Mouse (Mus musculus): ENCODE data around the gene Pak6. TPM values are rescaled to one million over a fixed set of nuclear protein-coding genes. Genes with fewer than 3 reads are reported as not detected.

Pak6 gene
- polyA plus RNA-seq, 1 experiment: not detected

DNA sequence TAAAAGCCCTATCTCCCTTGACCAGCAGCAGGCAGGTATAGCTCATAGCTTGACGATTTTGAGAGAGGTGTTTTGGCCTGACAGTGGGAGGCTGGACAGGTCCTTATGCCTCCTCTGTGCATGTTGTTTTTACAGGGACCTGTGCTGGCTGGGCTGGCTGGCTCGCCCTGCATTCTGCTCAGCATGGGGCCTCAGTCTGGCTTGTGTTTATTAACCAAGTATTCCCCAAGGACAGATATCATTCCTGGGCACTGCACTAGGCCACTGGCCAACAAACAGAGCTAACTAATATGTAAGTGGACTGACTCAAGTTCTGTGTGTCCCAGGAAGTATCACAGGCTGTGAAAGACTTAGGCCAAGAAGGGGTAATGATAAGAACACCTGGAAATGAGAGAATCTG lies 6.7 kb downstream of the Pak6 start:
- H3K27ac ChIP-seq (ENCODE audit: control insufficient read depth, insufficient read depth, low read depth, low read length, poor library complexity): no peak overlapping the region
- 70% methylated on average over 2 of the region's 2 CpGs for WGBS
- no peak overlapping the region for H3K4me3 ChIP-seq (replicated peaks; ENCODE audit: control insufficient read depth, low read depth, low read length)
- no peaks in the 10 kb centered on the region for H3K4me1 ChIP-seq (ENCODE audit: control insufficient read depth, insufficient read depth, low read length)
- TF ChIP-seq POLR2A (IDR thresholded peaks at IDR 0.05; ENCODE audit: borderline replicate concordance, control insufficient read depth, low read depth, low read length): no peak
- no peak for TF ChIP-seq CTCF (IDR thresholded peaks at IDR 0.05; ENCODE audit: control insufficient read depth, insufficient read depth, low read length)

- WGBS: 77% methylated on average over 1 of the region's 1 CpGs
- Histone ChIP-seq H3K4me1 (ENCODE audit: control insufficient read depth, insufficient read depth, low read length) (no peaks in the 10 kb centered on the region; the same call in 1 of the 2 replicates), H3K27ac (ENCODE audit: control insufficient read depth, insufficient read depth, low read depth, low read length, poor library complexity) (no peak overlapping the region), H3K4me3 (replicated peaks; ENCODE audit: control insufficient read depth, low read depth, low read length) (no peak overlapping the region)
- TF ChIP-seq POLR2A (IDR thresholded peaks at IDR 0.05; ENCODE audit: borderline replicate concordance, control insufficient read depth, low read depth, low read length) (no peak), CTCF (IDR thresholded peaks at IDR 0.05; ENCODE audit: control insufficient read depth, insufficient read depth, low read length) (no peak)
Measured at GRCm38 (mm10) chr2:118671728-118672127, 8.6 kb downstream of the Pak6 start.

DNA sequence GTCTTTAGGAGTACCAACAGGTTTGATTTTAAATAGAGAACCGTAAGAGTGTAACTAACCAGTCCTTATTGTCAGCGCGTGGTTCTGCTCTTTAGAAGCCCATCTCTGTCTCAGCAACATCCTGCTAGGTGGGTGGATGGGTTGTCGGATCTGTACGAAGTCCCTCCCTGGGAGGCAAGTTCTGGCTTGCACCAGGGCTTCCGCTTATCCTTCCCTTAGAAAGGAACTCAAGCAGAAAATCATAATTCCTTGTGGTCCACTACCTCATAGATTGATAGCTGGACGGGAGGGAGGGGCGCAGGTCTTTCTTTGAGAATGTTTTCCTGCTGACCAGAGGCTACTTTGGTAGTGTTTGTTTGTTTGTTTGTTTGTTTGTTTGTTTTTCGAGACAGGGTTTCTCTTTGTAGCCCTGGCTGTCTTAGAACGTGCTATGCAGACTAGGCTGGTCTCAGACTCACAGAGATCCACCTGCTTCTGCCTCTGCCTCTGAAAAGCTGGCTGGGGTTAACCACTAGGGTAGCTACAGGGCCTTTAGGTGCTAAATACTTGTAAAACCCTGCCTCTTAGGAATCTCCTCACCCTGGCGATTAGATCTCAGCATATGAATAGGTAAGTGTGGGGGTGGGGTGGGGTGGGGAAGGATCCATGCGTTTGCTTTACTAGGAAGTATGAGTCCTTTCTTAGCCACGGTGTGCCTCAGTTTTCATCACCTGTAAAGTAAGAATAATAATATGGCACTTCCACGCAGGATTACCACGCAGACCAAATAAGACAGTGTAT lies 10.8 kb downstream of the Pak6 start:
- TF ChIP-seq POLR2A (IDR thresholded peaks at IDR 0.05; ENCODE audit: borderline replicate concordance, control insufficient read depth, low read depth, low read length) (no peak), CTCF (IDR thresholded peaks at IDR 0.05; ENCODE audit: control insufficient read depth, insufficient read depth, low read length) (no peak)
- 73% methylated on average over 15 of the region's 15 CpGs for WGBS
- H3K4me3 ChIP-seq (replicated peaks; ENCODE audit: control insufficient read depth, low read depth, low read length): no peak overlapping the region
- H3K4me1 ChIP-seq (ENCODE audit: control insufficient read depth, insufficient read depth, low read length): no peaks in the 10 kb centered on the region; the same call in 1 of the 2 replicates
- H3K27ac ChIP-seq (ENCODE audit: control insufficient read depth, insufficient read depth, low read depth, low read length, poor library complexity): no peak overlapping the region

GRCm38 (mm10) chr2:118674500-118674899 lies 11.4 kb downstream of the Pak6 start:
- TF ChIP-seq POLR2A (IDR thresholded peaks at IDR 0.05; ENCODE audit: borderline replicate concordance, control insufficient read depth, low read depth, low read length) (no peak), CTCF (IDR thresholded peaks at IDR 0.05; ENCODE audit: control insufficient read depth, insufficient read depth, low read length) (no peak)
- Histone ChIP-seq H3K4me3 (replicated peaks; ENCODE audit: control insufficient read depth, low read depth, low read length) (no peak overlapping the region), H3K27ac (ENCODE audit: control insufficient read depth, insufficient read depth, low read depth, low read length, poor library complexity) (no peak overlapping the region), H3K4me1 (ENCODE audit: control insufficient read depth, insufficient read depth, low read length) (no peaks in the 10 kb centered on the region; the same call in 1 of the 2 replicates)
- 45% methylated on average over 7 of the region's 7 CpGs for WGBS

GRCm38 (mm10) chr2:118676839-118677741 lies 14.0 kb downstream of the Pak6 start:
- TF ChIP-seq POLR2A (IDR thresholded peaks at IDR 0.05; ENCODE audit: borderline replicate concordance, control insufficient read depth, low read depth, low read length): no peak
- no peak for TF ChIP-seq CTCF (IDR thresholded peaks at IDR 0.05; ENCODE audit: control insufficient read depth, insufficient read depth, low read length)
- 3% methylated on average over 89 of the region's 89 CpGs for WGBS
- Histone ChIP-seq H3K4me3 (replicated peaks; ENCODE audit: control insufficient read depth, low read depth, low read length) (no peak overlapping the region), H3K27ac (ENCODE audit: control insufficient read depth, insufficient read depth, low read depth, low read length, poor library complexity) (no peak overlapping the region), H3K4me1 (ENCODE audit: control insufficient read depth, insufficient read depth, low read length) (no peaks in the 10 kb centered on the region; the same call in 1 of the 2 replicates)

DNA sequence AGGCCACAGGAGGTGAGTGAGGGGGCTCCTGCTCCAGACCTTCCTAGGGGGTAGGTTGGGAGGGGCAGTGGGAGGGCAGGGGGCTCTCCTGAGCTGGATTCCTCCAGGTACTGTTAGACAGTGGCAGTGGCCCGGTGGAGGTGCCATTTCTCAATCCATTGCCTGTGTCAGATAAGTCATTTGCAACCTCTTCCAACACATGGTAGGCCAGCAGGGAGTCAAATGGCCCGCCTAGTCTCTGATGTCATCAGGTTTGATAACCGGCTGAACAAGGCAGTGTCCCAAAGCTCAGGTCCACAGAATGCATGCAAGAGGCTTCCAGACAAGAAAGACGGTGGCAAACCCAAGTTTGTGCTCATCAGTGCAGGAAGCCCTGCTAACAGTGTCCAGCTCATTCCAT lies 14.7 kb downstream of the Pak6 start:
- H3K27ac ChIP-seq (ENCODE audit: control insufficient read depth, insufficient read depth, low read depth, low read length, poor library complexity): no peak overlapping the region
- no peak overlapping the region for H3K4me3 ChIP-seq (replicated peaks; ENCODE audit: control insufficient read depth, low read depth, low read length)
- 38% methylated on average over 4 of the region's 4 CpGs for WGBS
- no peaks in the 10 kb centered on the region; the same call in none of the 2 replicates for H3K4me1 ChIP-seq (ENCODE audit: control insufficient read depth, insufficient read depth, low read length)
- TF ChIP-seq CTCF (IDR thresholded peaks at IDR 0.05; ENCODE audit: control insufficient read depth, insufficient read depth, low read length) (no peak), POLR2A (IDR thresholded peaks at IDR 0.05; ENCODE audit: borderline replicate concordance, control insufficient read depth, low read depth, low read length) (no peak)

GRCm38 (mm10) chr2:118679577-118679976 lies 16.5 kb downstream of the Pak6 start:
- TF ChIP-seq POLR2A (IDR thresholded peaks at IDR 0.05; ENCODE audit: borderline replicate concordance, control insufficient read depth, low read depth, low read length): no peak
- TF ChIP-seq CTCF (IDR thresholded peaks at IDR 0.05; ENCODE audit: control insufficient read depth, insufficient read depth, low read length): no peak
- Histone ChIP-seq H3K27ac (ENCODE audit: control insufficient read depth, insufficient read depth, low read depth, low read length, poor library complexity) (no peak overlapping the region), H3K4me1 (ENCODE audit: control insufficient read depth, insufficient read depth, low read length) (no peaks in the 10 kb centered on the region; the same call in none of the 2 replicates), H3K4me3 (replicated peaks; ENCODE audit: control insufficient read depth, low read depth, low read length) (no peak overlapping the region)
- WGBS: 85% methylated on average over 3 of the region's 3 CpGs

DNA sequence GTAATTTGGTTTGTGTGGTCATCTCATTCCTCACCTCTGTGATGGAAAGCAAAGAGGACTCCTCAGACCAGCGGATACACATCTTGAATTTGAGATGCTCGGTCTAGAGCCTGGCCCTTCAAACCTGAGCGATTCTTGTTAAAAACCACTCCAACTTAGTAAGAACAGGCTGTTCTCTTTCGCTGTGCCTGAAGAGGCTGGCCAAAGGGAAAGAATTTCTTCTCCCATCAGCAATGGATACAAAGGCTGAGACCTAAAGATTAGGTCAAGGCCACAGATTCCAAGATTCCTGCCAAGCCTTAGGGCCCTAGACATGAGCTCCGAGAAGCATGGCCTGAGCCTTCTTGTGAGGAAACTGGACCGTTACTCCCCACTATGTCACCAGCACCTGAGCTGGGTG lies 17.8 kb downstream of the Pak6 start:
- WGBS: 85% methylated on average over 6 of the region's 6 CpGs
- no peak overlapping the region for H3K27ac ChIP-seq (ENCODE audit: control insufficient read depth, insufficient read depth, low read depth, low read length, poor library complexity)

More for the DNA sequence above, 17.8 kb downstream of the Pak6 start:
- TF ChIP-seq CTCF (IDR thresholded peaks at IDR 0.05; ENCODE audit: control insufficient read depth, insufficient read depth, low read length) (no peak), POLR2A (IDR thresholded peaks at IDR 0.05; ENCODE audit: borderline replicate concordance, control insufficient read depth, low read depth, low read length) (no peak)
- Histone ChIP-seq H3K4me1 (ENCODE audit: control insufficient read depth, insufficient read depth, low read length) (no peaks in the 10 kb centered on the region; the same call in none of the 2 replicates), H3K4me3 (replicated peaks; ENCODE audit: control insufficient read depth, low read depth, low read length) (no peak overlapping the region)
